Mouse (Mus musculus) brain, adult 2 months (tissue): ENCODE data around the gene Olfr196.
"Not testable (repeated sequence)": the region's sequence is repeated elsewhere in the genome, so short reads cannot be mapped to it uniquely, and the experiment has no call there.

Experiments used
- DNase-seq: peaks from one replicate; pipeline ENCODE4 v3.0.0; 2011; ENCODE audit warnings: low read depth, low spot score

Gene Olfr196

DNA sequence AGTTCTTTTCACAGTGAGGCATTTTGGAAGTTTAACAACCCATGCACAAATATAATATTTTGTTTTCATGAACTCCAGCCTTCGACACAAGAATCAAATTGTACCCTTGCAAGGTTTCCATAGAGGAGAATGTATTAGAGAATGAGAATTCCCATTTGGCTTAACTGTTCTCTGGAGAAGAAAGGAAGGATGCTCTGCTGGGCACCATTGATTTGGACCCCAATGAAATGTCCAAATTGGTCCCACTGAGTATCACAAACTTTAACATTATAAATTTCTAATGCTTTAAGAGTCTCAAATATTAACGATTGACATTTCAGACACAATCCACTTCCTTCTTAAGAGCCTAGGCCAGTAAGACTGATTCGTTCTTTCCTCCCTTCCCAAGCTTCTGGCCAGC is at the start of gene Olfr196:
Olfr196 (minus strand) TSS at position 101 of the 400 bp plus-strand sequence.
- no peak for DNase-seq

DNA sequence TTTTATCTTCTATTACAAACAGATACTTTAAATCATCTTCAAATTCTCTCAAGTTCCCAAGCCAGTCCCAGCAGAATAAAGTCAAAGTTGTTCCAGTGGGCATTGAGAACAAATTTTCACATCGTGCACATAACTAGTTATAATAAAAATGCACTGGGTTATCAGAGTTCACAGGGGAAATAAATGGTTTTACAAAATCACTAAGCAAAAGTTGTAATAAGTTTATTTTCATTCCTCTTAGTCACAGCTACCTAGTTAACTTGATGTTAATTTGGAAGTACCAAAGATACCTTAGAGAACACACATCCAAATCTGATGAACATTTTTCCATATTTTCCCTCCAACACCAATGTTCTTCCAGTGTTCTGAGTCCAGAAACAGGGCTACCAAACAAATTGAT is 49.4 kb upstream of the Olfr196 start, which contains the start of gene Olfr199:
Olfr199 (minus strand) TSS at position 101 of the 400 bp plus-strand sequence.
- DNase-seq = not testable (repeated sequence)

DNA sequence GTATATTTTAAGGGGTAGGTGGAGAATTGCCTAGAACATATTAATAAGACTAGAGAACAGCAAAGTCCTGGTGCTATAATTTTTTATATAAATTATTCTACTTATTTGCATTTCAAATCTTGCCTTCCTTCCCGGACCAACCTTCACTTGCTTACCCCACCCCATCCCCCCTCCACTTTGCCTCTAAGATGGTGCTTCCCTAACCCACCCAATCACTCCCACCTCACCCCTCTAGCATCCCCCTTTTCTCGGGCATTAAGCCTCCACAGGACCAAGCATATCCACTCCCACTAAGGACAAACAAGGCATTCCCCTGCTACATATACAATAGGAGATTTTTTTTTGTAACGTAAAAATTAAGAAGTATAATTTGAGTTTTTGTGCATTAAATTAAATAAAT is 47.6 kb upstream of the Olfr196 start:
- not testable (repeated sequence) for DNase-seq

DNA sequence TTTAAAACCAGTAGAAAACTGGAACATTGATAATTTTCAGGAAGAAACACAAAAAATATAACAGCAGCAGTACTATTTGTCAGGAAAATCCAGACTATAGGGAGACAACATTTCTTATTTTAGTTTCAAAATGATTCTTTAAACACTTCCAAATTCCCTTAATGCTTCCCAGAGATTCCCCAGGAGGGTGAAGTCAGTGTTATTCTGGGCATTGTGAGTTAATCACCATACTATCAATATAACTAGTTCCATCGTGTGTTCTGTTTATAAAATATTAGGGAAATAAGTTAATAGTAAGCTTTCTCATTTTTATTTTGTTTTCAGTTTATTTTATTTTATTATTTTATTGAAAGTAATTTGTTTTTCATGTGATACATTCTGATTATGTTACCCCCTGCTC is 33.2 kb upstream of the Olfr196 start, which contains the start of gene Olfr198:
Olfr198 (minus strand) TSS at position 101 of the 400 bp plus-strand sequence.
- not testable (repeated sequence) for DNase-seq

DNA sequence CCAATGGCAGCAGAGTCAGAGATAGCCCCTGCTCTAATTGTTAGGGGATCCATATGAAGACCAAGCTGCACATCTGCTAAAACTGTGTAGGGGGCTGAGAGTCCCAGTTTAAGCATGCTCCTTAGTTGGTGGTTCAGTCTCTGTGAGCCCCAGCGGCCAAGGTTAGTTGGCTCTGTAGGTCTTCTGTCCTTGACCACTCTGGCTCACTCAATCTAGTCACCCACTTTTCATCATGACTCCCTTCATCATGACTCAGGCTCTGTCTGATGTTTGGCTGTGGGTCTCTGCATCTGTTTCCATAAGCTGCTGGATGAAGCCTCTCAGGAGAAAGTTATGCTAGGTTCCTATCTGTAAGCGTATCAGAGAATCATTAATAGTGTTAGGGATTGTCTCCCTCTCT is 18.3 kb downstream of the Olfr196 start:
- DNase-seq = no peak

DNA sequence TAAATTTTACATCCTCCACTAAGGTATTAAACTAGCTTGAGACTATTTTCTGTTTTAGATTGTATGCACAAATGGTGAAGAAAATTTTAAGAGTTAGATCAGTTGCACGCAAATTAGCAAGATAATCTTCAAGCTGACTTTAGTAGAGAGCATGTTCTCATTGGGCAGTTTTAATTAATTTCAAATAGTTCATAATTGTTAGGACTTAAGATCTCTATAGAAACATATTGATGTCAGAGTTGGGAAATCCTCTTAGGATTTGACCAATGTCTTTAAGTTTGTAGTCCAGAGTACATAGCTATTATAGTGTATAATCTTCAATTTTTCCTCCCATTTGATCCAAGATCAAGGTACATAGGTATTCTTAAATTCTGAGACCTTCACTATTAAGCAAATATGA is 23.5 kb downstream of the Olfr196 start, which contains the start of gene Olfr195:
Olfr195 (plus strand) TSS at position 301 of the 400 bp plus-strand sequence.
- no peak for DNase-seq

DNA sequence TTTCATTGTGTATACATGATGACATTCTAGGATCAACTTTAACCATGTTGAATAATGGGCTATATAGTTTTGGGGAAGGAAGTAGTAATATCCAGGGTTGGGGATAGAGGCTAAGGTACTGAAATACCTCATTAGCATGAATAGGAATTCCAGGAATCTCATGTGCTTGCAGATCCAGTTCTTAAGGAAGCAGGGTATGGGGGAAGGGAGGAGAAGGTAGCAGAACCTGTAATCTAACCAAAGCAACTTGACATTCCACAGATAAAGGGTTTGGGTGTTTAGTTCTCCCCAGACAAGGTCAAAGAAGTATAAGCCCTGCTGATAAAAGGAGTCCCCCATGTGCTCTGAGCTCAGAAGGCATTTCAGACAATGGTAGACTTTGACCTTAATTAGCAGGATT is 29.1 kb downstream of the Olfr196 start:
- no peak for DNase-seq

DNA sequence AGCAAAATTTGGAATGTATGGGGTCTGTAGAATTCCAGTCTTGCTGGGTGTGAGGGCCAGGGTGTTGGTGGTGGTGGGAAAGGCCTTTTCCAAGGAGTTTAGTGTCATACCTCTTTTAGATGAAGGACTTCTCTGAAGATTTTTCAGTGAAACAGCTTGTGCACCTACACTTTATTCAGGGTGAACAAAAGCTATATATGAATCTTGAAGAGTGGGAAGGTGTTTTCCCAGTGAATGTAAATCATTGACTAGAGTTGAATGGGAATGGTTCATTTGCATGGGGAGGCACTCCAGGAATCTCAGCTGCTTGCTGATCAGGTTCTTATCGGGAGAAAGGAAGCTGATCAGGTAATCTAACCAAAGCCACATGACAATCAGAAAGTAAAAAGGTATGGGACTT is 39.5 kb downstream of the Olfr196 start:
- peak; percentile 31 for DNase-seq

DNA sequence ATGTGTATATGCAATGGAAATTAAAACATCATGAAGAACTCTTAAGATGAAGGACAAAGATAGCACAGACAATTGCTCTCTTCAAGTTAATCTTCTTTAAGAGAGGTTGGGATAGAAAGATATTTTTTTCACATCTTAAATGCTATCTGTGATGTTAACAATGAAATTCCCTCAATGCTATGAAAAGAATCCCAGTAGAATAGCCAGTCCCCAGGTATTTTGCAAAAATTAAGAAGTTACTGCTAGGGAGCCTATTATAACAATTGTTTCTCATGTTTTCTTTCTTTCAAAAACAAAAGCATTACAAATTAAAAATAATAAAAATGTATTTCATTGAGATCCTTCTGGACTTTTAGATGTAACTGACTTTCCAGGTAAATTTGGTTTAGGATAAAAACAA is 49.3 kb downstream of the Olfr196 start, which contains the start of gene Olfr194:
Olfr194 (minus strand) TSS at position 101 of the 400 bp plus-strand sequence.
- no peak for DNase-seq
